Mouse (Mus musculus) thymus, adult 2 months (tissue): ENCODE measurements around the gene Mogs.

Source experiments
- CTCF ChIP-seq: fragments of 200-500 bp; IDR thresholded peaks from 2 replicates; pipeline ENCODE4 v1.5.1; 2012; ENCODE audit warnings: mild to moderate bottlenecking, control low read depth, low read length, moderate library complexity, borderline replicate concordance; ENCODE audit not compliant: control insufficient read depth, poor library complexity, insufficient read depth; ENCODE audit errors: extremely low read depth
- POLR2A ChIP-seq: fragments of 200-500 bp; IDR thresholded peaks from 2 replicates; pipeline ENCODE4 v1.6.1; 2012; ENCODE audit warnings: mild to moderate bottlenecking, low read length, control low read depth, moderate library complexity; ENCODE audit not compliant: control insufficient read depth, poor library complexity, insufficient read depth; ENCODE audit errors: extremely low read depth

DNA sequence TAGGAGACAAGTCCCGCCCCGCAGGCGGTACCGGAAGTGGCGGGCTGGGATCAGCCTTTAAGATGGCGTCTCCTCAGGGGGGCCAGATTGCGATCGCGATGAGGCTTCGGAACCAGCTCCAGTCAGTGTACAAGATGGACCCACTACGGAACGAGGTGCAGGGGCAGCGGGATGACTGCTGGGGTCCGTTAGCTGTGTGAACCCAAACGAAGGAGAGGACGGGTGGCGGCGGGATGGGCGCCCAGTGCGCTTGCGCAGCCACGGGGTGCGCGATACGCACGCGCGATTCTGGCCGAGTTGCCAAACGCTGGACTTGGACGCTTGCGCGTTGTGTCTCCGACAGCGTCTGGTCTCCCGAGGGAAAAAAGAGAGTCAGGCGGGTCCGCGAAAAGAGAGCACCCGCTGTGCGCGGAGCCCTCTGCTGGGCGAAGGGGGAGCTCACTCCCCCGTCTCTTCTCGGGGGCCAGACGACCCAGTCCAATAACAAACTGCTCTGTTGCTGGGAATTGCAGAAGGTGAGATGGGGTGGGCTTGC lies 36.9 kb upstream of the Mogs start:
- TF ChIP-seq CTCF: peak; percentile 73
- peak; percentile 43 for TF ChIP-seq POLR2A
